Mouse (Mus musculus) cerebellum, adult 2 months (tissue): ENCODE results near the gene Lage3.

Experiments used
- CTCF ChIP-seq: fragments of 200-500 bp; IDR thresholded peaks from 2 replicates; pipeline ENCODE4 v1.5.1; 2011; ENCODE audit warnings: low read depth, mild to moderate bottlenecking, control low read depth, low read length, moderate library complexity, borderline replicate concordance; ENCODE audit not compliant: insufficient read depth
- POLR2A ChIP-seq: fragments of 200-500 bp; IDR thresholded peaks from 2 replicates; pipeline ENCODE4 v1.6.1; 2011; ENCODE audit warnings: low read length, control low read depth, borderline replicate concordance; ENCODE audit not compliant: insufficient read depth

GRCm38 (mm10) chrX:74329215-74329671 lies 24.2 kb downstream of the Lage3 start:
- TF ChIP-seq POLR2A, result no peak
- TF ChIP-seq CTCF, result no peak
